Mouse (Mus musculus): ENCODE data around the gene Pxn. TPM values are rescaled to one million over a fixed set of nuclear protein-coding genes. Genes with fewer than 3 reads are reported as not detected.
A peak's percentile ranks its signal among the peaks of the same experiment; 100 is the strongest.

Gene Pxn
- polyA plus RNA-seq, 1 experiment = 82.6 TPM

DNA sequence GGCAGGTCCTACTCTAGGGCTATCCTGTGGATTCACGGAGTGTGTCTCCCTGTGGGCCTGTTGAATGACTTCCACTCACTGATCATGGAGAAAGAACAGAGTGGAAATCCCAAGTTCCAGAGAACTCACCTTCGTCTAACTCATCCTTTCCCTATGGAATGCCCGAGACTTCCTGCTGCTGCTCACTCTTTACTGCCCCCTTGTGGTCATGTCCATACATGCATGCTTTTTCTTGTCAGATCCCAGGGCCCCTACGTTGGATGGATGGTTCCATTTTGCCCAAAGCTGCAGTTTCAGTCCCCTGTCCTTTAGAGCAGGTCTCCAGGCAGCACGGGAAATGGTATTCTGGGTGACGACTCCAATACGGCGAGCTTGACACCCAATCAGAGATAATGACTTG lies 49.7 kb downstream of the Pxn start:
- Histone ChIP-seq H3K27me3 (ENCODE audit: control insufficient read depth, insufficient read depth, low read length) (no peaks in the 10 kb centered on the region), H3K4me3 (ENCODE audit: control insufficient read depth, low read depth, low read length) (no peak overlapping the region), H3K36me3 (ENCODE audit: control insufficient read depth, insufficient read depth, low read length) (no peaks in the 10 kb centered on the region; the same call in 1 of the 2 replicates), H3K4me1 (ENCODE audit: control insufficient read depth, insufficient read depth, low read length) (peaks cover 11% of the 10 kb centered on the region), H3K27ac (ENCODE audit: control insufficient read depth, insufficient read depth, low read depth, low read length) (peak overlapping the region; percentile 14; the same call in 1 of the 2 replicates)
- TF ChIP-seq POLR2A (IDR thresholded peaks at IDR 0.05; ENCODE audit: control insufficient read depth, low read depth, low read length) = no peak
- TF ChIP-seq CTCF (IDR thresholded peaks at IDR 0.05; ENCODE audit: control insufficient read depth, insufficient read depth, insufficient replicate concordance, low read depth, low read length) = peak; percentile 72; the same call in 1 of the 2 replicates

DNA sequence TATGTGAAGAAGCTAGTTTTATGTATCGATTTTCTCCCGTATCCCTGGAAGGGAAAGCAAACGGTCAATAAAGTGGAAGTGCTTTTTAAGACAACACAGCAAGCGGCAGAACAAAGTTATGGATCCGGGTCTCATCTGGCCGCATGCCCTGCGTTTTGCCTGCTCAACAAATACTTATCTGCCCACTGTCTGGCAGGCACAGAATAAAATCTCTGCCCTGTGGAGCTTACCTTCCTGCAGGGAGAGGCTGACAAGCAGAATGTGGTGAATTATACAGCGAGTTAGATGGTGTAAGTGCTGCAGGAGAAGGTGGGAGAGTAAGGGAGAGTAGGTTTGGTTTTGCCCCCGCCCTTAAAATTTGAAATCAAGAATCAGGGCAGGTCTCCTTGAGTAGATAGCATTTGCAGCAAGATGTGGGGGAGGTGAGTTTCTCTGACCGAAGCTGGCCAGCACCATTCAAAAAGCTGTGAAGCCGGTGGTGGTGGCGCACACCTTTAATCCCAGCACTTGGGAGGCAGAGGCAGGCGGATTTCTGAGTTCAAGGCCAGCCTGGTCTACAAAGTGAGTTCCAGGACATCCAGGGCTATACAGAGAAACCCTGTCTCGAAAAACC lies 51.8 kb downstream of the Pxn start:
- no peak overlapping the region for H3K27ac ChIP-seq (ENCODE audit: control insufficient read depth, insufficient read depth, low read depth, low read length)
- no peaks in the 10 kb centered on the region for H3K27me3 ChIP-seq (ENCODE audit: control insufficient read depth, insufficient read depth, low read length)
- H3K36me3 ChIP-seq (ENCODE audit: control insufficient read depth, insufficient read depth, low read length) = peaks cover 3% of the 10 kb centered on the region
- H3K4me1 ChIP-seq (ENCODE audit: control insufficient read depth, insufficient read depth, low read length) = peaks cover 11% of the 10 kb centered on the region
- no peak overlapping the region for H3K4me3 ChIP-seq (ENCODE audit: control insufficient read depth, low read depth, low read length)
- TF ChIP-seq CTCF (IDR thresholded peaks at IDR 0.05; ENCODE audit: control insufficient read depth, insufficient read depth, insufficient replicate concordance, low read depth, low read length) (no peak), POLR2A (IDR thresholded peaks at IDR 0.05; ENCODE audit: control insufficient read depth, low read depth, low read length) (no peak)

DNA sequence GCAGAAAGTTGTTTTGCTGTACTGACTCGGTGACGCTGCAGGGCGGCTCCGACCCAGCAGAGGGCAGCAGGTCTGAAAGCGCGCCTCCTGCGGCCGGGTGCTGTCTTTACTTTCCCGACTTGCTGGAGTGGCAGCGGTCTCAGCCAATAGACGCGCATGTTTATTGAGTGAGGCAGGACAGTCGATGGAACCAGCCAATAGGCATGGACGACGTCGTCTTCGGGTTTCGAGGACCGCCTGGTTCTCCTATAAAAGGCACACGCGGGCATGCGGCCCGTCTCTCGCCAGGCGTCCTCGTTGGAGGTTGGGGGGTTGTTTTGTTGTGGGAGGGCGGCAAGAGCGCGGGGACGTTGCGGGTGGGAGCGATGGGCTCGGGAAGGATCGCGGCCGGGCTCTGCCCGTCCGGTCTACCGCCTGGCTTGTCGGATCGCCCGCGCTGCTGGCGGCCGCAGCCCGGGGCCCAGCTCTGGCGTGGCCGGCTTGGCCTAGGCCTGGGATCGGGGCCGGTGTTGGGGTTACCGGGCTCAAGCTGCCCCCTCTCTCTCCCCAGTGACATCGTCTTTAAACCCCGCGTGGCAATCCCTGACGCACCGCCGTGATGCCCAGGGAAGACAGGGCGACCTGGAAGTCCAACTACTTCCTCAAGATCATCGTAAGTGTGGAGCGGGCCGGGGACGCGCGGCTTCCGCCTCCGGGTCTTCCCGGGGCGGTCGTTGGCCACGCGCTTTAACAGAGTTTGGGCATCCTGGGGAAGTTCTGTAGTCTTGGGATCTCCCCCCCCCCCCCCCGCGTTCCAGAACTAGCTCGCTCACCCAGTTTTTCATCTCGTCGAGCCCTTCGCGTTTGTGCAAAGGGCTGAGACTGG lies 53.0 kb downstream of the Pxn start, which contains the start of gene Rplp0:
Gene Rplp0, plus strand, starts transcription at position 231 of the 865 bp plus-strand sequence.
- TF ChIP-seq CTCF (IDR thresholded peaks at IDR 0.05; ENCODE audit: control insufficient read depth, insufficient read depth, insufficient replicate concordance, low read depth, low read length) (peak; percentile 96), POLR2A (IDR thresholded peaks at IDR 0.05; ENCODE audit: control insufficient read depth, low read depth, low read length) (peak; percentile 100)

DNA sequence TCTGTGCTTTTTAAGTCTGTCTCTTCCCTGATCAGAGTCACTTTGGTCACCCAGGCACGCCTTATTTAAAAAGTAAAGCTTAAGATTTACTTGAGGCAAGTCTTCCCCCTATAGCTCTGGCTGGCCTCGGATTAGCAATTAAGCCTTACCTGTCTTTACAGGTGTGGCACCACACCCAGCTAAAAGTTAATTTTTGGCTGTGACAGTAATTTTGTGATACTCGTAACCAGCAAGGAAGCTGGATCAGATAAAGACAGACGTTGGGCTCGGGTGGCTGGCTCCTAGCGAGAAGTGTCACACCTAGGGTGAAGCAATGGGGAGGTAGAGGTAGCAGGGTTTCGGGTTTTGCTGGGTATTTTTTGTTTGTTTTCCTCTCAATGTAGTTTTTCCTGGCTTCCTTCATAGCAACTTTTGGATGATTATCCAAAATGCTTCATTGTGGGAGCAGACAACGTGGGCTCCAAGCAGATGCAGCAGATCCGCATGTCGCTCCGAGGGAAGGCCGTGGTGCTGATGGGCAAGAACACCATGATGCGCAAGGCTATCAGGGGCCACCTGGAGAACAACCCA lies 53.9 kb downstream of the Pxn start:
- H3K36me3 ChIP-seq (ENCODE audit: control insufficient read depth, insufficient read depth, low read length) = peaks cover 3% of the 10 kb centered on the region
- H3K4me3 ChIP-seq (ENCODE audit: control insufficient read depth, low read depth, low read length) = no peak overlapping the region; the same call in 1 of the 2 replicates
- H3K4me1 ChIP-seq (ENCODE audit: control insufficient read depth, insufficient read depth, low read length) = peaks cover 19% of the 10 kb centered on the region
- no peaks in the 10 kb centered on the region for H3K27me3 ChIP-seq (ENCODE audit: control insufficient read depth, insufficient read depth, low read length)
- TF ChIP-seq POLR2A (IDR thresholded peaks at IDR 0.05; ENCODE audit: control insufficient read depth, low read depth, low read length) (no peak), CTCF (IDR thresholded peaks at IDR 0.05; ENCODE audit: control insufficient read depth, insufficient read depth, insufficient replicate concordance, low read depth, low read length) (no peak)
- H3K27ac ChIP-seq (ENCODE audit: control insufficient read depth, insufficient read depth, low read depth, low read length) = no peak overlapping the region; the same call in 1 of the 2 replicates

More for the DNA sequence above, 53.0 kb downstream of the Pxn start, which contains the start of gene Rplp0:
- H3K36me3 ChIP-seq (ENCODE audit: control insufficient read depth, insufficient read depth, low read length) = peaks cover 3% of the 10 kb centered on the region
- peak within 1 kb of the TSS; percentile 94 for H3K4me3 ChIP-seq (ENCODE audit: control insufficient read depth, low read depth, low read length)
- no peaks in the 10 kb centered on the region for H3K27me3 ChIP-seq (ENCODE audit: control insufficient read depth, insufficient read depth, low read length)
- H3K27ac ChIP-seq (ENCODE audit: control insufficient read depth, insufficient read depth, low read depth, low read length) = peak within 1 kb of the TSS; percentile 92
- H3K4me1 ChIP-seq (ENCODE audit: control insufficient read depth, insufficient read depth, low read length) = peaks cover 13% of the 10 kb centered on the region

DNA sequence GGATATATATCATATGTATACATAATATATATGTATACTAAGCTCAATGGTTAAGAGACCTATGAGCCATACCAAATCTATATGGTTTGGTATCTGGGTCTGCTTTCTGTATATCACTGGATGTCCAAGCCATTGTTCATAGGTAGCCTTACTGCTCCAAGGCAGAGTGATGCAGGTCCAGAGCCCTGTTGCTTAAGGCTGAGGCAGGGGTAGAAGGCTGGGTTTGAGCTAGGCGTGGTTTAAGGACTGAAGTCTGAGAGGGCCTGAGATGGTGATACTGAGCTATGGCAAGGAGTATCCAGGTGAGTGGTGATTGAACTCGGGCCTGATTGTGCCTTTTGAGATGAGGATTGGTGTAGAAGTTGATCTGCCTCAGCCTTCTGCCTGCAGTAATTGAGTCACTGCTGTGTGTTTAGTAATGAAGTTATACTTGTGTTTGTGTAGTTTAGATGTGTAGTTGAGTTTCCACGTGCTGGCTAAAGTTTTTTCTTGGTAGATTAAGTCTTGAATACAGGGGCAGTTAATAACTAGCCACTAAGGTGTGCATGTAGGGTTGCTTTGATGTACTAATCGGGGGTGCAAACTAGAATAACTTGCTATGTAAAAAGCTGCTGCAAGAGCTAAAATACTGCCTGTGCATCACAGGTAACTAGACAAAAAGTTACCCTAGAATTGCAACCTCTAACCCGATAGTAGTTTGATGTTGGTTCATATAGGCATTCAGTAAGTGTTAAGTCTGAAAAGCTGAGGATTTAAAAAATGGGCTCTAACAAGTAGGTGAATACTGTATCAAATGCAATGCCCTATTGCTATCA lies 57.5 kb downstream of the Pxn start:
- peaks cover 3% of the 10 kb centered on the region for H3K36me3 ChIP-seq (ENCODE audit: control insufficient read depth, insufficient read depth, low read length)
- TF ChIP-seq POLR2A (IDR thresholded peaks at IDR 0.05; ENCODE audit: control insufficient read depth, low read depth, low read length) = no peak
- no peak for TF ChIP-seq CTCF (IDR thresholded peaks at IDR 0.05; ENCODE audit: control insufficient read depth, insufficient read depth, insufficient replicate concordance, low read depth, low read length)
- peaks cover 16% of the 10 kb centered on the region for H3K4me1 ChIP-seq (ENCODE audit: control insufficient read depth, insufficient read depth, low read length)
- H3K27ac ChIP-seq (ENCODE audit: control insufficient read depth, insufficient read depth, low read depth, low read length) = no peak overlapping the region
- no peak overlapping the region for H3K4me3 ChIP-seq (ENCODE audit: control insufficient read depth, low read depth, low read length)
- H3K27me3 ChIP-seq (ENCODE audit: control insufficient read depth, insufficient read depth, low read length) = no peaks in the 10 kb centered on the region

DNA sequence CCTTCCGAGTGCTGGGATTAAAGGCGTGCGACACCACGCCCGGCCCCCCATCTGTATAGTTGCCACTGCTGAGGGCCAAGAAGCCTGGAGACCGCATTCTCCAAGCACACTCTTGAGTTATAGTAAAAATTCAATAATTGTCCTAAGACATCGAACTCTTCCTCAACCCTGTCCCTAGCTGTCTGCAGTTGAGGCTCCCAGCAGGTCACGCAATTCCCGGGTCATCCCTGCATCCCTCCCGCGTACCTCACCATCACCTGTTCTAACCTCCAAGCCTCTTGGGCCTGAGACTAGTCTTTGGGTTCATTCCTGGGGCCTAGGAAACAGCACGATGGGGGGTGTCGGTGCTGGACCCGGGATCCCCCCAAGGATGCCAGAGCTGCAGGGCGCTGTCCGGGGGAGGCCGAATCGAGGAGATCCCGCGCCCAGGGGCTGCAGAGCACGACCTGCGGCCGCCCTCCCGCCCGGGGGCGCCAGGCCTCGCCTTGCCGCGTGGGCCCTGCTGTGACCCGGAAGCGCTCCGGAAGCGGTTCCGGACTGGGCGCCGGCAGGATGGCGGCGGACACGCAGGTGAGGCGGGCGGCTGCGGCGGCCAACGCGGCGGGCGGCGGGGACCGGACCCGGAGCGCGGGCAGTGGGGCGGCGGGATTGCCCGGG lies 58.4 kb downstream of the Pxn start, which contains the start of gene Gcn1l1:
Gene Gcn1l1, plus strand, starts transcription at position 518 of the 657 bp plus-strand sequence.
- TF ChIP-seq CTCF (IDR thresholded peaks at IDR 0.05; ENCODE audit: control insufficient read depth, insufficient read depth, insufficient replicate concordance, low read depth, low read length) = no peak
- TF ChIP-seq POLR2A (IDR thresholded peaks at IDR 0.05; ENCODE audit: control insufficient read depth, low read depth, low read length) = peak; percentile 55
- Histone ChIP-seq H3K4me1 (ENCODE audit: control insufficient read depth, insufficient read depth, low read length) (peaks cover 16% of the 10 kb centered on the region), H3K27me3 (ENCODE audit: control insufficient read depth, insufficient read depth, low read length) (no peaks in the 10 kb centered on the region), H3K27ac (ENCODE audit: control insufficient read depth, insufficient read depth, low read depth, low read length) (peak within 1 kb of the TSS; percentile 66), H3K36me3 (ENCODE audit: control insufficient read depth, insufficient read depth, low read length) (peaks cover 3% of the 10 kb centered on the region), H3K4me3 (ENCODE audit: control insufficient read depth, low read depth, low read length) (peak within 1 kb of the TSS; percentile 98)
